Comparison of ENCODE assay signal across 20 mouse cellular contexts in genomic region chr2:159428201-159428600, GRCm38 (mm10).
DNase-seq lines count a peak whose midpoint lies in the region; ATAC-seq and TF ChIP-seq lines count a peak whose summit lies in the region.
"Had no signal": no experiment of that assay in that cellular context is flagged by ENCODE, and none has a peak within 500 bp of the region (broad histone marks: within the 10 kb centered on the region; RNA-seq: fewer than 3 reads in every experiment).

No protein-coding gene starts in this region.

- no peak for TF ChIP-seq EP300 in heart, adult 2 months (IDR thresholded peaks at IDR 0.05; ENCODE audit: insufficient read depth, low read depth, low read length)

- no peak for TF ChIP-seq POLR2A in heart, adult 2 months (IDR thresholded peaks at IDR 0.05; ENCODE audit: insufficient read depth, low read depth, low read length)

- no peaks in the 10 kb centered on the region for H3K27me3 ChIP-seq in heart, embryonic 10.5 days (ENCODE audit: insufficient read depth, poor library complexity, severe bottlenecking)
- no peaks in the 10 kb centered on the region for H3K27me3 ChIP-seq in heart, adult 2 months (ENCODE audit: control insufficient read depth, insufficient read depth, low read length)
- H3K27me3 ChIP-seq in kidney, embryonic 16.5 days (ENCODE audit: insufficient read depth, low read length) = no peaks in the 10 kb centered on the region
- H3K27me3 ChIP-seq: embryonic facial prominence, embryonic 12.5 days; forebrain, embryonic 15.5 days; heart, embryonic 15.5 days; hindbrain, embryonic 15.5 days had no signal

- no peak overlapping the region for H3K4me2 ChIP-seq in kidney, embryonic 16.5 days (replicated peaks; ENCODE audit: low read depth, low read length)
- H3K4me2 ChIP-seq: embryonic facial prominence, embryonic 12.5 days; forebrain, embryonic 15.5 days; heart, embryonic 11.5 days; heart, embryonic 15.5 days; hindbrain, embryonic 15.5 days had no signal

- peak; percentile 11 for DNase-seq in heart, embryonic 10.5 days (ENCODE audit: low spot score)
- DNase-seq in heart, adult 2 months = no peak
- no peak for DNase-seq in kidney, postnatal 25 days
- peak; percentile 50 for DNase-seq in urinary bladder, postnatal 14 days (ENCODE audit: low spot score)
- DNase-seq in urinary bladder, postnatal 4 days (ENCODE audit: low spot score in 2 of 2) = no peak
- peak; percentile 24 for DNase-seq in mesoderm, embryonic 11.5 days (ENCODE audit: low read depth, low spot score)
- no peak for DNase-seq in thymus, postnatal 0 days (ENCODE audit: low spot score)
- DNase-seq: adrenal gland, postnatal 10 days; cerebellum, adult 11 months; cerebellum, adult 8-10 months; cerebellum, postnatal 14 days; gastrocnemius, postnatal 36 days; heart, adult 11 months; heart, postnatal 14 days had no signal

- peaks cover 5% of the 10 kb centered on the region; the same call in 1 of the 2 replicates for H3K4me1 ChIP-seq in heart, embryonic 10.5 days
- no peaks in the 10 kb centered on the region for H3K4me1 ChIP-seq in heart, adult 2 months (ENCODE audit: control insufficient read depth, insufficient read depth, low read length)
- H3K4me1 ChIP-seq in kidney, embryonic 16.5 days (ENCODE audit: insufficient read depth, low read length) = peaks cover 4% of the 10 kb centered on the region; the same call in 1 of the 2 replicates
- H3K4me1 ChIP-seq: embryonic facial prominence, embryonic 12.5 days; heart, embryonic 15.5 days; hindbrain, embryonic 15.5 days had no signal

- no peaks in the 10 kb centered on the region for H3K79me2 ChIP-seq in heart, adult 2 months (replicated peaks; ENCODE audit: control insufficient read depth, insufficient read depth, low read length)

- H3K9me3 ChIP-seq in heart, embryonic 10.5 days = no peaks in the 10 kb centered on the region
- no peaks in the 10 kb centered on the region for H3K9me3 ChIP-seq in kidney, embryonic 16.5 days (ENCODE audit: low read length)
- H3K9me3 ChIP-seq: embryonic facial prominence, embryonic 12.5 days; forebrain, embryonic 15.5 days; heart, embryonic 15.5 days; hindbrain, embryonic 15.5 days had no signal

- WGBS in heart, embryonic 10.5 days = 44% methylated on average over 1 of the region's 1 CpGs
- WGBS in heart, adult 2 months = 17% methylated on average over 1 of the region's 1 CpGs
- WGBS in kidney, embryonic 16.5 days = 29% methylated on average over 1 of the region's 1 CpGs

- H3K36me3 ChIP-seq in heart, embryonic 10.5 days = no peaks in the 10 kb centered on the region
- no peaks in the 10 kb centered on the region for H3K36me3 ChIP-seq in heart, adult 2 months (ENCODE audit: control insufficient read depth, insufficient read depth, low read length)
- no peaks in the 10 kb centered on the region for H3K36me3 ChIP-seq in kidney, embryonic 16.5 days (ENCODE audit: insufficient read depth, low read length)
- H3K36me3 ChIP-seq: embryonic facial prominence, embryonic 12.5 days; forebrain, embryonic 15.5 days; heart, embryonic 15.5 days; hindbrain, embryonic 15.5 days had no signal

- peak; percentile 82 for ATAC-seq in kidney, embryonic 16.5 days (ENCODE audit: low FRiP score, low TSS enrichment)
- ATAC-seq: forebrain, embryonic 15.5 days had no signal

- no peak overlapping the region for H3K9ac ChIP-seq in heart, adult 2 months (ENCODE audit: low read depth, low read length)
- H3K9ac ChIP-seq in kidney, embryonic 16.5 days (replicated peaks; ENCODE audit: low read length) = no peak overlapping the region
- H3K9ac ChIP-seq: embryonic facial prominence, embryonic 12.5 days; forebrain, embryonic 15.5 days; heart, embryonic 15.5 days; hindbrain, embryonic 15.5 days had no signal

- no peak overlapping the region for H3K27ac ChIP-seq in heart, embryonic 10.5 days
- no peak overlapping the region for H3K27ac ChIP-seq in heart, adult 2 months
- no peak overlapping the region for H3K27ac ChIP-seq in kidney, embryonic 16.5 days (ENCODE audit: low read length)
- H3K27ac ChIP-seq: embryonic facial prominence, embryonic 12.5 days; forebrain, embryonic 15.5 days; heart, embryonic 15.5 days; hindbrain, embryonic 15.5 days had no signal

- TF ChIP-seq CTCF in heart, adult 2 months (IDR thresholded peaks at IDR 0.05) = no peak

- intact Hi-C loops in heart, adult 2 months (cut with DNase I) = loop anchor here (10.0 kb wide), 1 partner anchor 577 kb away; no protein-coding TSS in a partner anchor

- H3K4me3 ChIP-seq in heart, embryonic 10.5 days = no peak overlapping the region
- H3K4me3 ChIP-seq in heart, adult 2 months = no peak overlapping the region
- H3K4me3 ChIP-seq in kidney, embryonic 16.5 days (ENCODE audit: low read length) = no peak overlapping the region
- H3K4me3 ChIP-seq: embryonic facial prominence, embryonic 12.5 days; forebrain, embryonic 15.5 days; heart, embryonic 15.5 days; hindbrain, embryonic 15.5 days had no signal

Comparison
In these comparisons a context has a peak if more than half of its experiments do, and no peak if none do; other contexts are left out.
1. DNase-seq: peak in heart, embryonic 10.5 days (single experiment), urinary bladder, postnatal 14 days (single experiment) and mesoderm, embryonic 11.5 days (single experiment); none in heart, adult 2 months (0 of 2), kidney, postnatal 25 days (0 of 2), urinary bladder, postnatal 4 days (0 of 2) and thymus, postnatal 0 days (single experiment).